Mouse (Mus musculus): ENCODE measurements at regions not wholly inside any gene's neighbourhood (a gene's known extent, or its start where the extent isn't known, plus 50 kb on each side); places are given as distances from the start of the nearest gene placed in this dataset.

GRCm38 (mm10) chr7:72948026-72948425 is 427.3 kb upstream of the Rgma start:
- no peak for DNase-seq

- no peak for DNase-seq
These were observed 426.6 kb upstream of the Rgma start for GRCm38 (mm10) chr7:72948666-72949065.

DNA sequence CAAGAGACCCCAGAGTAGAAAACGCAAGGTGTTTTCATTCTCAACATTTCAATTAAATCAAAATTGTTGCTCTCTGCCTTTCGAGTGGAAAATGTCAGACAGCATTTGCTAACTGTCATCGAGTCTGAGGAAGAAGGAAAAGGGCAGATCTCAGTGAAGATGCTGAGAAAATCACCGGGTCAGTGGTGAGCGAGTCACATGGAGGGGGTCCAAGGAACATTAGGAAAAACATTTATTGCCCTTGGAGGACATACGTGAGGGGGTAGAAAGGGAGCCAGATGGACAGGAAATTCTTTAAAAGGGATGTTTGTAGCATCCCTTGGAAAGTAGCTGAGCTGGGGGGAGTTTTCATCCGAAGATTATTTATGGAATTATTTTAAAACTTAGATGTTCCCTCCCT is 425.4 kb upstream of the Rgma start:
- no peak for DNase-seq

DNA sequence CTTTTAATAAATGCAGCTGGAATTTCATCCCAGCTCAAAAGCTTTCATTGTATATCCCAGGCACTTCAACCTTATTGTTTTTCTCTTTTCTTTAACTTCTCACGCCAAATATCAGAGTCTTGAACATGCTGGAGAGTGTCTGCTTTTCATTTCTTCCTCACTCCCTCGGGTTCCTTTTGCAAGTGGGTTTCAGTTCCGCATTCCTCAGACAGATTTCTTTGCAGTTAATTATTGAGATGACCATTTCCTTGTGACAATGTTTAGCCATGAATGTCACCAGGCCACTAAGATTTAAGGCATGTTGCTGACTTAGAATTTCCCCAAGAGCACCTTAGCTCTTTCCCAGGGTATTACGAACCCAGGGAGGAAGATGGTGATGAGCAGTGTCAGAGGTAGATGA is 417.6 kb upstream of the Rgma start:
- DNase-seq = no peak

DNA sequence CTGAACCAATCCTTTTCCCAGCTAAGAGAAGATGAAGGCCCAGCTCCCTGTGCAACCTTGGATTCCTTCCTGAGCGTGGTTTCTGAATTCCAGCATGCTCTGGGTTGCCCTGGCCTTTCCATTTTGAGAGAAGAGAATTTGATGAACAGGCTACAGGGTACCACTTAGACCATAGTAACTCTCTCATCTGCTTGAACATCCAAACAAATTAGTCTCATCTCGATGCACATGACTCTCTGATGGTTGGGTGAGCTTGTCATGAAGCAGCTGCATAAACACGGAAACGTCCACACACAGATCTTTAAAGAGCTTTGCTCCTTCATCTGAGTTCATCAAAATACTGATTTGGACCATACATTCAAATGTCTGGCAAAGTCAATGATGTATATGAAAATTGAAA is 414.0 kb upstream of the Rgma start:
- DNase-seq = no peak

DNA sequence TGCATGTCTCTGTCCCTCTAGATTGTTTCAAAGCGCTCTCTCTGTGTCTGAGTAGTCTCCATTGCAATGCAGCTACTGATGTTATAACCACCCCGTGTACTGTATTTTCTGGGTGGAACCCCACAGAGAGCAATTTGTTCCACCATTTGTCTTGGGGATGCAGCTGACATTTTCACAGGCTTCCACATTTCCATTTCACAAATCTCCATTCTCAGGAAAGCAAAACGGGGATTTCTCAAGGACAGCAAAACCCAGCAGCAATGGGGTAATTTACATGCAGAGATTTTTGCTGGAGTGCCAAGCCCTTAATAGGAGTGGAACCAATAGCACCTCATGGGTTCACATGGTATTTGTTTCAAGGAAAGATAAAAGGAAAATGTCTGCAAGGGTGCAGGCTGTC is 412.5 kb upstream of the Rgma start:
- DNase-seq = peak; percentile 5

DNA sequence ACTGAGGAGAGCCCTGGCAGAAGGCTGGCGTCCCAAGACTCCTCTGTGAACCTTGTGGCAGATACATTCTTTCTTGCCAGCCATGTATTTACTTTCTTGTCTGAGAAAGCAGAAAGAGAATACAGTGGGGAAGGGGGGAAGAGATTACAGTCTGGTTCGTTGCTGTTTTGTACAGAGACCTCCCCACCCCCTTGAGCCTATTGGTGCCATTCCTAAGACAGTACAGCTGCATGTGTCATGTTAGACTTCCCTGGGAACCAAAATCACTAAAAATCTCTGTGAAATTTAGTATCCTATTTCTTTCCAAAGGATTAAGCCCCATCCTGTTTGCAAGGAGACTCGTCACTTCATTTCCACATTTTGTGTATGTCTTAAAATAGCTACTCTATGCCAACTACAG is 411.4 kb upstream of the Rgma start:
- DNase-seq = no peak

GRCm38 (mm10) chr7:72968193-72968592 is 407.1 kb upstream of the Rgma start:
- no peak for DNase-seq

DNA sequence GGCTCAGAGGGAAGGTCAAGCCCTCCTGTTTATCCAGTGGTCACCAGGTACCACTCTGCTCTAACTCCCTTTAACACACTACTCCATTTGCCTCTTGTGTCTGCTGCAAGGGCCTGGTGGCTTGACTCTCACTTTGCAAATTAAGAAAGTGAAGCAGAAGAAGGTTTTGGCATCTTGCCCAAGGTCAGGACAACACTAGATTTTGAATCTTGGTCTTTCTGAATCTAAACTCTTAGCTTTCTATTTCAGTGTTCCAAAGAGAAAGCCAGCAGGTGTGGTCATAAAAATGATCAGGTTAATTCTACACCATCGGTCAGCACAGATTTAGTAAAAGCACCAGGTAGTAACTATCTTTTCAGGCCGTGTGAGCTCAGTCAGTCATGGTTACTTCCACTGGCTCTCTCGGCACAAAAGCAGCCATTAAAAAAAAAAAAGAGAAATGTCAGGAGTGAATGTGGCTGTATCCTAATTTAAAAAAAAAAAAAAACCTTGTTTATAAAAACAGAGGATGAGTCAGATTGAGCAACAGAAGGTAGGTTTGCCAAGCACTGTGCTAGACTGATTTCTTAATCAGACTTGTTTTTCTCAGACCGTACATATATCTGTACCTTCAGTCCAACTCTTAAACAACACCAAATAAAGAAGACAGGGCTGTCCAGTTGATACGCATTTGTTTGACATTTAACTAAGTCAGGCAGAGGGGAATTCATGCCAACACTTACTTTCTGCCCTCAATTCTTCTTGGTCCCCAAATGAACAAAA is 403.6 kb upstream of the Rgma start:
- DNase-seq = no peak

GRCm38 (mm10) chr7:72972397-72972796 is 402.9 kb upstream of the Rgma start:
- no peak for DNase-seq

DNA sequence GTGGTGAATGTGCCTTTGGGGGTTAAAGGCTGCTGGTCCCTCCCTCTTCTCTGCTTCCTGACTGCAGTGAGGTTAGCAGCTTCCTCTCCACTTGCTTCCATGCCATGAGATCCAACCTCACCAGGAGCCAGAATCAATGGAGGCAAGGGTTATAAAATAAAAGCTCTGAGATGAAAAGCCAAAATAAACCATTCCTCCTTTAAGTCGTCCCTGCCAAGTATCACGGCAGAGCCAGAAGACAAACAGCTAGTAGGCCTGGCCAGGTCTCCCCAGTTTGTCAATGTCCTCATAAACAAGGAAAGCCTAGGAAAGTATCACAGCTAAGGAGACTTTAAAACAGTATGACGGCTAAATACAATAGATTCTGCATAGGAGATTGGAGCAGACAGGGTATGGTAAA is 401.5 kb upstream of the Rgma start:
- DNase-seq = no peak

DNA sequence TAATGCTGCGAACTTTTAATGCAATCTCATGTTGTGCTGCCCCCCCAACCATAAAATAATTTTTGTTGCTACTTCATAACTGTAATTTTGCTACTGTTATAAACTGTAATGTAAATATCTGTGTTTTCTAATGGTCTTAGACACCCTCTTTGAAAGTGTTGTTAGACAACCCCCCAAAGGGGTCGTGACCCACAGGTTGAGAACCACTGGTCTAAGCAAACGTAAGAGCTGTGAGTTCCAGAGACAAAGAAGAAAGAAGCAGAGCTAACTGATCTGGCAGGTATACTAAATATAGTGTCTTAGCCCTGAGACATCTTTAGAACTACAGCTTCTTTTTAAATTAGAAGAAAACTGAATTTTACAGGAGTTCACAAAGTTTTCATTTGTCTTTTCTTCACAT is 400.9 kb upstream of the Rgma start:
- DNase-seq = no peak

DNA sequence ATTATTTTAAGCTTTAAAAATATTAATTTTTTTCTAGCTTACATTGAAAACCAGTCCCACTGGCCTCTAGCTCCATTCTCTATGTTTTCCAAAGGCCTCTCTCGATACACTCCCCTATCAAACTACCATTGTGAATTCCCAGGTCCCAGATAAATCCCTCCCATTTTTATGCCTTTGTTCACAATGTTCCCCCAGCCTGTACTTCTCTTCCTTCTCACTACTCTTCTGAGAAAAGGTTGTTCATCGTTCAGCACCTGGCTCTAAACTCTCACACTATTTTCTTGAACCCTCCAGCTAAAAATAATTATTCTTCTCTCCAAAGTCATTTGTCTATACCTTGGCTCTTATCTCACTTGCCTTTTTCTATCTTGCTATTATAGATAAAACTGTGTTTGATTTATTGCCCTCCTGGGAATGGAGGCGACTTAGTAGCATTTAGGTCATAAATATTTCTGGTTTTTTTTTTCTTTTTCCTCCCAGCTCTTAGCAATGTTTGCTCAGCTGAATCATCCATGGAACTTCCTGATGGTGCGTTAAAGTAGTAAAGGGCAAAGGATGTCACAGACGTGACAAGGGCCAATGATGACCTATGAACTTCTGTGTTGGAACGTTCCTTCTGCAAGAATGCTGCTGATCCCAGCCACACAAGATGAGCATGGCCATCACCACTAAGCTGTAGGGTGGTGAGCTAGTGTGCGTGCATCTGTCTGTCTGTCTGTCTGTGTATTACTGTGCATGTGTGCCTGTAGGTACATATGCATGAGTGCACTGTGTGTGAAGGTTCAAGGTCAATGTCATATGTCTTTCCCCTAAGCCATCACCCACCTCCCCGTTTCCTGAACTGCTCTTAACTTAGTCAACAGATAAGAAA is 384.5 kb upstream of the Rgma start:
- DNase-seq = no peak

DNA sequence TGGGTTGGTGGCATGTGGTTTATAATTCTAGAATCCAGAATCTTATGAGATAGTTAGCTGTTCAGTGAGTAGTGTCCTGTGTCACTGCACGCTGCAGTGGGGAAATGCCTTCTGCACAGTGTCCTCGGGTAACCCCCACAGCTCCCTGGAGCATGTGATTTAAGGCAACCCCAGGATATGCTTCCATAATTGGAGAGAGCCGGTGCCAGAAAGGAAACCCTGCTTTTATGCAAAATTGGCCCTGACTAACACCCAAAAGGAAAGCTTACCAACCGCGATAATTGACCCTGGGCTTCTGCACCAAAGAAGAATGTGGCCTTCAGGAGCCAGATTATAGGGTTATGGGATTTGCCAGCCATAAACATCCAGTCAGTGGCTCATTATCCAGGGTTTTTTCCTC is 376.9 kb upstream of the Rgma start:
- no peak for DNase-seq

GRCm38 (mm10) chr7:73019151-73019550 is 356.2 kb upstream of the Rgma start:
- no peak for DNase-seq

GRCm38 (mm10) chr7:73019764-73020354 is 355.4 kb upstream of the Rgma start:
- no peak for DNase-seq

- no peak for DNase-seq
These were observed 353.5 kb upstream of the Rgma start for GRCm38 (mm10) chr7:73021786-73022185.

DNA sequence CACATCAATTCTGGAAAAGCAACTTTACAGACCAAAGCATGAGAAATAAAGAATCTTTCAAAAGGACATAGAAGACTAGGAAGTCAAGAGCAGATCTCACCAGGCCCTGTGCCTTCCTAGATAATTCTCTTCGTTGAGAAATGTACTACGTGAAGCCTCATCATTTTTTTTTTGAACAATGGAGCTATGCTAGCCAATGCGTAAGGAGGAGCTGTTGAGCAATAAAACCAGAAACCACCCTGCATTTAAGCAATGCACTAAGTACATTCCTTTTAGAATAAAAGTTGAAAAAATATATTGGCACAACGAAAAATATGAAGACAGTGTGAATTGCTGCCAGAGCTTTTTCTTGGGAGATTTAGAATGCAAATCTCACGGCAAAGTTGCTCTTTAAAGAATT is 349.7 kb upstream of the Rgma start:
- no peak for DNase-seq

GRCm38 (mm10) chr7:73028952-73029351 is 346.4 kb upstream of the Rgma start:
- no peak for DNase-seq

- DNase-seq = no peak
These were observed 343.9 kb upstream of the Rgma start for GRCm38 (mm10) chr7:73031407-73031806.

- DNase-seq = no peak
These were observed 342.9 kb upstream of the Rgma start for GRCm38 (mm10) chr7:73032316-73032980.

DNA sequence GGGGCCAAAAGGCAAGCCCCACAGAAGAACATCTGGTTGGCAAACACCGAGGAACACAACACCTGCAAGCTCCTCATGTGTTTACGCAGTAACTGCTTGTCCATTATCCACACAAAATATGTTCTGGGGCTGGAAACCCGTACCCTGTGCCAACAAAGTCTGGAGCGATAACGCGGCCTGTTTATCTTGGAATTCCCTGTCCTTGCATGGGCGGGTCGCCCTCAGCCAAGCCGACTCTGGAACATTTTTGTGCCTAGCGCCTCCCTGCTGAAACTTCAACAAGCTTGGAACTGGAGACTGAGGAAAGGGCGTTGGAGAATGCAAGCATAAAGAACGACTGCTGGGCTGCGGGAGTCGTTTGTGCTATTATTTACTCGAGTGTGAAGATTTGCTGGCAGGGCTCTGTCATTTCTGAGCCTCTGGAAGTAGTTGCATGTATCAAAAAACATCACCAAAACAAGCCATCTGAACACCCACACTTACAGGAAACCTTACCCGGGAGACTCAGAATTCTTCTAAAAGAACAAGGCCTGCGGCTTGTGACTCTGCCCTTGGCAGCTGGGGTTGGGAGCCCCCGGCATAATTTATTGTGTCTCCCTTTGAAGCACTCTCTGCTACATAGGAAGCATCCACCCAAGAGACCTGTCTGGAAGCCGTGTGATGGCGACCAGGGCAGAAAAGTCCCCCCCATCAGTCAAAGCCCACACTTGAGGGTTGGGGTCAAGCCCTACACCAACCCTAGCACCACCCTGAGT is 338.3 kb upstream of the Rgma start:
- no peak for DNase-seq

- no peak for DNase-seq
These were observed 337.7 kb upstream of the Rgma start for GRCm38 (mm10) chr7:73037638-73038037.
